In the genomic region with DNA sequence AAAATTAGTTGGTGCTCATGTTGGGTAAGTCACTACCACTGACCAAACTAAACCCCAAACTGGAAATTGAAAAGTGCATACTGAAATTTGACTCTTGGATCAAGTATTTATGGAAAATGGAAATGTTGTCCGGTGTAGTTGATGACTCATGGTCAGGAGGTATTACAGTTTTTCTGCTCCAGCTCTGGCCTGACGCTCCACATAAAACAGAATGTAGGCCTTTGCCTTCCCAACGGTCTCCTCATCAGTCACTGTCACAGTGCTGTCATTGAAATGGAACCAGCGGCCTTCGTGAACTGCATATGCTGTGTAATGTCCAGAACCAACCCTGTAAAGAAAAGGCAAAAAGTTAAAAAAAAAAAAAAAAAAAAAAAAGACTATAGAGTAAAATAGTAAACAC, we compare ENCODE assay signal across 28 mouse cellular contexts. TPM values are rescaled to one million over a fixed set of nuclear protein-coding genes. Genes with fewer than 3 reads are reported as not detected.
DNase-seq lines count a peak whose midpoint lies in the region; ATAC-seq lines count a peak whose summit lies in the region.
"Had no signal": no experiment of that assay in that cellular context is flagged by ENCODE, and none has a peak within 500 bp of the region (broad histone marks: within the 10 kb centered on the region; RNA-seq: fewer than 3 reads in every experiment).

No protein-coding gene starts in this region.

- DNase-seq in adrenal gland, adult 2 months = peak; percentile 62
- DNase-seq in adrenal gland, postnatal 4 days (ENCODE audit: low spot score in 2 of 2) = no peak
- DNase-seq in hindbrain, embryonic 14.5 days (ENCODE audit: low spot score) = no peak
- DNase-seq in NIH3T3 (ENCODE audit: low read depth) = peak; percentile 77
- DNase-seq in gastrocnemius, postnatal 10 days = no peak
- DNase-seq: cerebellum, postnatal 14 days; forebrain, postnatal 0 days; gastrocnemius, postnatal 14 days; heart, adult 18-20 months; heart, postnatal 4 days; kidney, adult 18-20 months; liver, postnatal 0 days; right cerebral cortex, postnatal 4 days; thymus, adult 18-20 months; thymus, postnatal 25 days had no signal

- peak overlapping the region; percentile 26; the same call in 1 of the 2 replicates for H3K27ac ChIP-seq in hindbrain, embryonic 14.5 days
- H3K27ac ChIP-seq in hindbrain, embryonic 12.5 days = no peak overlapping the region
- 0 out of 2 replicates have a peak overlapping the region, but pooled peaks have one; percentile 29 for H3K27ac ChIP-seq in neural tube, embryonic 15.5 days (replicated peaks)
- H3K27ac ChIP-seq: forebrain, embryonic 12.5 days; layer of hippocampus, adult 2 months; left cerebral cortex, adult 2 months; limb, embryonic 12.5 days; liver, embryonic 12.5 days; stomach, postnatal 0 days had no signal

- no peaks in the 10 kb centered on the region for H3K9me3 ChIP-seq in hindbrain, embryonic 14.5 days (ENCODE audit: control insufficient read depth, low read length)
- H3K9me3 ChIP-seq in hindbrain, embryonic 12.5 days (replicated peaks) = no peaks in the 10 kb centered on the region
- H3K9me3 ChIP-seq in neural tube, embryonic 15.5 days (replicated peaks) = no peaks in the 10 kb centered on the region
- H3K9me3 ChIP-seq: forebrain, embryonic 12.5 days; heart, embryonic 12.5 days; hindbrain, embryonic 15.5 days; limb, embryonic 12.5 days; liver, embryonic 12.5 days had no signal

- H3K27me3 ChIP-seq in hindbrain, embryonic 14.5 days (ENCODE audit: control insufficient read depth, insufficient read depth, low read length) = no peaks in the 10 kb centered on the region
- no peaks in the 10 kb centered on the region for H3K27me3 ChIP-seq in hindbrain, embryonic 12.5 days
- no peaks in the 10 kb centered on the region for H3K27me3 ChIP-seq in neural tube, embryonic 15.5 days (replicated peaks)
- H3K27me3 ChIP-seq: forebrain, embryonic 12.5 days; heart, embryonic 12.5 days; hindbrain, embryonic 15.5 days; limb, embryonic 12.5 days; liver, embryonic 12.5 days had no signal

- no peak overlapping the region for H3K9ac ChIP-seq in hindbrain, embryonic 14.5 days
- no peak overlapping the region for H3K9ac ChIP-seq in hindbrain, embryonic 12.5 days
- H3K9ac ChIP-seq in neural tube, embryonic 15.5 days (replicated peaks) = no peak overlapping the region
- H3K9ac ChIP-seq: forebrain, embryonic 12.5 days; forebrain, postnatal 0 days; heart, embryonic 12.5 days; hindbrain, embryonic 15.5 days; limb, embryonic 12.5 days; liver, embryonic 12.5 days; liver, postnatal 0 days had no signal

- H3K36me3 ChIP-seq in hindbrain, embryonic 14.5 days (replicated peaks; ENCODE audit: control insufficient read depth, insufficient read depth) = peaks cover 86% of the 10 kb centered on the region
- peaks cover 70% of the 10 kb centered on the region for H3K36me3 ChIP-seq in hindbrain, embryonic 12.5 days
- peaks cover 59% of the 10 kb centered on the region for H3K36me3 ChIP-seq in neural tube, embryonic 15.5 days

- WGBS in hindbrain, embryonic 14.5 days = 68% methylated on average over 5 of the region's 5 CpGs
- WGBS in hindbrain, embryonic 12.5 days = 73% methylated on average over 5 of the region's 5 CpGs
- 74% methylated on average over 5 of the region's 5 CpGs for WGBS in neural tube, embryonic 15.5 days

- ATAC-seq in hindbrain, embryonic 14.5 days (ENCODE audit: low FRiP score) = no peak
- ATAC-seq in hindbrain, embryonic 12.5 days (ENCODE audit: low FRiP score) = no peak
- no peak for ATAC-seq in neural tube, embryonic 15.5 days (ENCODE audit: low FRiP score)
- ATAC-seq: CD4-positive, CD25-positive, alpha-beta regulatory T cell, adult 4 months; forebrain, postnatal 0 days; inflammation-experienced regulatory T-cells, adult 6 months; liver, embryonic 12.5 days; liver, postnatal 0 days had no signal

- no peak overlapping the region for H3K4me3 ChIP-seq in hindbrain, embryonic 14.5 days (replicated peaks; ENCODE audit: low read length)
- H3K4me3 ChIP-seq in hindbrain, embryonic 12.5 days = no peak overlapping the region
- H3K4me3 ChIP-seq in neural tube, embryonic 15.5 days (replicated peaks) = no peak overlapping the region
- H3K4me3 ChIP-seq: forebrain, embryonic 12.5 days; heart, embryonic 12.5 days; hindbrain, embryonic 15.5 days; layer of hippocampus, adult 2 months; left cerebral cortex, adult 2 months; limb, embryonic 12.5 days; liver, embryonic 12.5 days had no signal

- H3K4me1 ChIP-seq in hindbrain, embryonic 14.5 days (replicated peaks; ENCODE audit: control insufficient read depth, insufficient read depth, low read length) = 0 out of 2 replicates have a peak, but pooled peaks cover 6% of the 10 kb centered on the region
- 0 out of 2 replicates have a peak, but pooled peaks cover 2% of the 10 kb centered on the region for H3K4me1 ChIP-seq in hindbrain, embryonic 12.5 days
- H3K4me1 ChIP-seq in neural tube, embryonic 15.5 days = peaks cover 7% of the 10 kb centered on the region

- H3K4me2 ChIP-seq in hindbrain, embryonic 14.5 days (replicated peaks) = no peak overlapping the region
- H3K4me2 ChIP-seq in hindbrain, embryonic 12.5 days (replicated peaks) = no peak overlapping the region
- no peak overlapping the region for H3K4me2 ChIP-seq in neural tube, embryonic 15.5 days
- H3K4me2 ChIP-seq: forebrain, embryonic 12.5 days; heart, embryonic 12.5 days; hindbrain, embryonic 15.5 days; limb, embryonic 12.5 days; liver, embryonic 12.5 days; midbrain, embryonic 11.5 days had no signal

RNA-seq across cellular contexts. Expression of a gene that starts 3.9 kb away (rescaled TPM):
- under 1 TPM; 0.52 to 0.75 TPM for total RNA-seq in adrenal gland, adult 2 months (2021)
- polyA plus RNA-seq in adrenal gland, adult 2 months (2012; rRNA removed) = 1.8 and 2.7 TPM in 2 replicates
- total RNA-seq in adrenal gland, postnatal 4 days (2021) = under 1 TPM; 0.76 to 0.84 TPM
- 0.92 and 1.0 TPM in 2 replicates for polyA plus RNA-seq in hindbrain, embryonic 14.5 days (2014; fragmentation: Nextera tagmentation; extraction: Ambion mirVana)
- polyA plus RNA-seq in hindbrain, embryonic 12.5 days (2016; fragmentation: Nextera tagmentation; extraction: Ambion mirVana) = 1.9 and 2.8 TPM in 2 replicates
- 1.4 and 2.9 TPM in 2 replicates for polyA plus RNA-seq in neural tube, embryonic 15.5 days (2015; fragmentation: Nextera tagmentation; extraction: Ambion mirVana)
- total RNA-seq in gastrocnemius, postnatal 10 days (2021) = 10 to 100 TPM; 36.0 to 38.6 TPM

Comparison
In these comparisons a context has a peak if more than half of its experiments do, and no peak if none do; other contexts are left out.
1. DNase-seq: peak in adrenal gland, adult 2 months (single experiment) and NIH3T3 (single experiment); none in adrenal gland, postnatal 4 days (0 of 2), hindbrain, embryonic 14.5 days (single experiment) and gastrocnemius, postnatal 10 days (single experiment).